Mouse (Mus musculus): ENCODE measurements around the gene Tapbp. TPM values are rescaled to one million over a fixed set of nuclear protein-coding genes. Genes with fewer than 3 reads are reported as not detected.
A peak's percentile ranks its signal among the peaks of the same experiment; 100 is the strongest.

Tapbp gene
- polyA plus RNA-seq, 1 experiment, result 389 TPM

DNA sequence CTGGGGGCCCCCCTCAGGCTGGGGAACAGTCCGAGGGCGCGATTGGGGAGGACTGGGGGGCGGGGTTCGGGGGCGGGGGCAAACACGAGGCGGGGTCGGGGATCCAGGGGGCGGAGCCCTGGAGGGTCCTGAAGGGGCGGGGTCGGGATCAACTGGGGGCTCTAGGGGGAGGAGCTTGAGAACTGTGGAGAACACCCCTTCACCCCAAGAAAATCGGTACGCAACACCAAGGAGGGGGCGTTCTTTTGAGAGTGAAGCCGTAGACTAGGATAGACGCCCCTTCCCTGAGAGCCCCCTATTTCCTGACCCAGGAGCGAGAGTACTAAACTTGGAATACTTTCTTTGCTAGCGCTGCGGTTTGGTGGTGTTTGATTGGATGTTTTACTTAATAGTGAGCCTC is 595 bp downstream of the Tapbp start:
- peak overlapping the region; percentile 75 for H3K4me3 ChIP-seq (ENCODE audit: insufficient read depth, low read length)
- H3K4me1 ChIP-seq (ENCODE audit: control insufficient read depth, insufficient read depth, low read length), result peaks cover 7% of the 10 kb centered on the region
- no peak for TF ChIP-seq POLR2A (IDR thresholded peaks at IDR 0.05; ENCODE audit: borderline replicate concordance, low read depth, low read length)
- no peak for TF ChIP-seq CTCF (IDR thresholded peaks at IDR 0.05; ENCODE audit: low read depth, low read length)
- peak overlapping the region; percentile 18; the same call in 1 of the 2 replicates for H3K27ac ChIP-seq (ENCODE audit: insufficient read depth, low read depth, low read length)

GRCm38 (mm10) chr17:33916847-33917655 is 1.4 kb downstream of the Tapbp start:
- TF ChIP-seq POLR2A (IDR thresholded peaks at IDR 0.05; ENCODE audit: borderline replicate concordance, low read depth, low read length) (no peak), CTCF (IDR thresholded peaks at IDR 0.05; ENCODE audit: low read depth, low read length) (no peak)
- H3K4me1 ChIP-seq (ENCODE audit: control insufficient read depth, insufficient read depth, low read length), result peaks cover 7% of the 10 kb centered on the region
- peak overlapping the region; percentile 75 for H3K4me3 ChIP-seq (ENCODE audit: insufficient read depth, low read length)
- H3K27ac ChIP-seq (ENCODE audit: insufficient read depth, low read depth, low read length), result no peak overlapping the region

DNA sequence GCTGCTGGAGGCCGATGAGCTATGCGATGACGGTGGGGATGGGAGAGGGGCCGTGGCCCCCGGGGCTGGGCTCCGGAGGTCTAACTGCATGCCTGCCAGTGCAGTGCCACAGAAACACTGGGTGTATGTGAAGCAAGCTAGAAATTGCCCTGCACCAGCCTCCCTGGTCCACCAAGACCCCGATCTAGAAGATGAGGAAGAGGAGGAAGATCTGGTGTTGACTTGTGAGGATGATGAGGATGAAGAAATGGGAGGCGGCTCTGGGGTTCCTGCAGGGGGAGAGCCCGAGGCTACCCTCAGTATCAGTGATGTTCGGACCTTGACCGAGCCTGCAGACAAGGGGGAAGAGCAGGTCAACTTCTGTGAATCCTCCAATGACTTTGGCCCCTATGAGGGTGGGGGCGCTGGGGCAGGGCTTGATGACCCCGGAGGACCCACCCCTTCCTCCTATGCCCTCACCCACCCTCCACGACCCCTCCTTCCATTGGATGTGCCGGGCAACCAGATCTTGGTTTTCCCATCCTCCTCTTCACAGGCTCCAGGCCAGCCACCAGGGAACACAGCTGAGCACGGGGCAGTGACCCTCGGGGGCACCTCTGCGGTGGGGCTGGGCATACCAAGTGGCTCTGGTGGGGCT is 2.1 kb downstream of the Tapbp start:
- TF ChIP-seq CTCF (IDR thresholded peaks at IDR 0.05; ENCODE audit: low read depth, low read length), result no peak
- no peak for TF ChIP-seq POLR2A (IDR thresholded peaks at IDR 0.05; ENCODE audit: borderline replicate concordance, low read depth, low read length)
- H3K4me1 ChIP-seq (ENCODE audit: control insufficient read depth, insufficient read depth, low read length), result peaks cover 7% of the 10 kb centered on the region
- H3K4me3 ChIP-seq (ENCODE audit: insufficient read depth, low read length), result no peak overlapping the region
- no peak overlapping the region for H3K27ac ChIP-seq (ENCODE audit: insufficient read depth, low read depth, low read length)

GRCm38 (mm10) chr17:33918293-33919203 is 2.8 kb downstream of the Tapbp start:
- Histone ChIP-seq H3K27ac (ENCODE audit: insufficient read depth, low read depth, low read length) (peak overlapping the region; percentile 70), H3K4me3 (ENCODE audit: insufficient read depth, low read length) (peak overlapping the region; percentile 77), H3K4me1 (ENCODE audit: control insufficient read depth, insufficient read depth, low read length) (peaks cover 7% of the 10 kb centered on the region)
- no peak for TF ChIP-seq CTCF (IDR thresholded peaks at IDR 0.05; ENCODE audit: low read depth, low read length)
- TF ChIP-seq POLR2A (IDR thresholded peaks at IDR 0.05; ENCODE audit: borderline replicate concordance, low read depth, low read length), result no peak

DNA sequence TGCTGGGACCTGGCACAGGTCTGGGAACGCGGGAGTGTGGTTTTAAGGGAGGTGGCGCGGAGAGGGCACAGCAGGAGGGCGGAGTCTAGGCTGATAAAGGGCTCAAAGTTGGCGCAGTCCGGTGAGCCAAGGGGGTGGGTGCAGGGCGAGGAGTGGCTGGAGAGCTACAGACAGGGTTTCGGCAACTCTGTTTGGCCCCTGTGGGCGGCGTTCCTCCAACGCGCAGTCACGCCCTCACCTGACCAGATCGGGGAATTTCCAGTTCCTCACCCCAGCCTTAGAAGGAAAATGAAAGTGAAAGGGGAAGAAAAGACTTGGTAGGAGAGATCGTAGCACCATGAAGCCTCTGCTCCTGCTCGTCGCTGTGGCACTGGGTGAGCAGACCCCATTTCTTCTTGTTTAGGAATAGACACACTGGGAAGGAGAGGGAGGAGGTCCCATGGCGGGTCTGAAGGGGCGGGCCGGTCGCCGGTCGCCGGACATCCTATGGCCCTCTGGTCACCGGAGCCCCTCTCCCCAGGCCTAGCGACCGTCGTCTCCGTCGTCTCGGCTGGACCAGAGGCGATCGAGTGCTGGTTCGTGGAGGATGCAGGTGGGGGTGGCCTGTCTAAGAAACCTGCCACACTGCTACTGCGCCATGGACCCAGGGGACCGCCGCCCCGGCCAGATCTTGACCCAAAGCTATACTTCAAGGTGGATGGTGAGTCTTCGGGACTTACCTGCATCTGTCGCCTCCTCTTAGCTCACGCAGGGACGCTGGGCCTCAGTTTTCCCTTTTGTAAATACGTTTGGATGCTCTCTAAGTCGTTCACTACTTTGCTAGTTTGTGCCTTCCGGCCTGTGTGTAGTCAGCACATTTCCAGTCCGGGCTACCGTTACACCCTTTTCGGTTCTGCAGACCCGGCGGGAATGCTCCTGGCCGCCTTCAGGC is 3.9 kb downstream of the Tapbp start:
- TF ChIP-seq CTCF (IDR thresholded peaks at IDR 0.05; ENCODE audit: low read depth, low read length) (no peak), POLR2A (IDR thresholded peaks at IDR 0.05; ENCODE audit: borderline replicate concordance, low read depth, low read length) (no peak)
- Histone ChIP-seq H3K4me3 (ENCODE audit: insufficient read depth, low read length) (peak overlapping the region; percentile 77), H3K27ac (ENCODE audit: insufficient read depth, low read depth, low read length) (peak overlapping the region; percentile 70), H3K4me1 (ENCODE audit: control insufficient read depth, insufficient read depth, low read length) (peaks cover 7% of the 10 kb centered on the region)

DNA sequence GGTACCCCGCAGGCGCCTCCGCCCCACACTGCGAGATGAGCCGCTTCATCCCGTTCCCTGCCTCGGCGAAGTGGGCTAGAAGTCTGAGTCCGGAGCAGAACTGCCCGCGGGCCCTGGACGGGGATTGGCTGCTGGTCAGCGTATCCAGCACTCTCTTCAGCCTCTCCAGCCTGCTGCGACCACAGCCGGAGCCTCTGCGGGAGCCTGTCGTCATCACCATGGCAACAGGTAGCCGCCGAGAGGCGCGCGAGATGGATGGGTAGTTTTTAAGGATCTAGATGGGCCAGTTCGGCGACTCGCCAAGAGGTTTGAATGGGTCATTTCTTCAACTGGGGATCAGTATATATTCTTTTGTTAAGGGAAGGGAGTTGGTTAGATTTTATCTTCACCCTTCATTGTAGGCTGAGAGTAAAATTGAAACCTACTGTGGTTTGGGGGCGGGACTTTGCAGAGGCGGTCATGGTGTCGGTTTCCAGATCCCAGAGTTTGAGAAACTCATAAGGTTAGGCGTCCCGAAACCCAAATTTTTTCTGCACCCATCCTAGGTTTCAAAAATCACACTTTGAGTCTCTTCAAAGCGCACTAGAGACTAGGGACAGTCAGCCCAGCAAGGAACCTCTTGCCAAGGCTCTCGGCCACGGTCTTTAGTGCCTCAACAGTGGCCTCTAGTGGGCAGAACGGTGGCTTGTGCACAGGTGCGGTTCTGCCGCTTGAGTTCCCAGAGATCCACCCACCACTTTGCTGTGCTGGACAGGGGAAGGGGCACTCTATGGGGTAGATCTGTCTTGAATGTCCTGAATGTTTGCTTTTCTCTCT is 4.8 kb downstream of the Tapbp start:
- peak overlapping the region; percentile 70 for H3K27ac ChIP-seq (ENCODE audit: insufficient read depth, low read depth, low read length)
- peak; percentile 76; the same call in 1 of the 2 replicates for TF ChIP-seq CTCF (IDR thresholded peaks at IDR 0.05; ENCODE audit: low read depth, low read length)
- no peak for TF ChIP-seq POLR2A (IDR thresholded peaks at IDR 0.05; ENCODE audit: borderline replicate concordance, low read depth, low read length)
- peak overlapping the region; percentile 77 for H3K4me3 ChIP-seq (ENCODE audit: insufficient read depth, low read length)
- peaks cover 5% of the 10 kb centered on the region for H3K4me1 ChIP-seq (ENCODE audit: control insufficient read depth, insufficient read depth, low read length)

GRCm38 (mm10) chr17:33921361-33921760 is 5.7 kb downstream of the Tapbp start:
- Histone ChIP-seq H3K4me1 (ENCODE audit: control insufficient read depth, insufficient read depth, low read length) (peaks cover 5% of the 10 kb centered on the region), H3K27ac (ENCODE audit: insufficient read depth, low read depth, low read length) (no peak overlapping the region), H3K4me3 (ENCODE audit: insufficient read depth, low read length) (no peak overlapping the region)
- TF ChIP-seq CTCF (IDR thresholded peaks at IDR 0.05; ENCODE audit: low read depth, low read length) (no peak), POLR2A (IDR thresholded peaks at IDR 0.05; ENCODE audit: borderline replicate concordance, low read depth, low read length) (no peak)

DNA sequence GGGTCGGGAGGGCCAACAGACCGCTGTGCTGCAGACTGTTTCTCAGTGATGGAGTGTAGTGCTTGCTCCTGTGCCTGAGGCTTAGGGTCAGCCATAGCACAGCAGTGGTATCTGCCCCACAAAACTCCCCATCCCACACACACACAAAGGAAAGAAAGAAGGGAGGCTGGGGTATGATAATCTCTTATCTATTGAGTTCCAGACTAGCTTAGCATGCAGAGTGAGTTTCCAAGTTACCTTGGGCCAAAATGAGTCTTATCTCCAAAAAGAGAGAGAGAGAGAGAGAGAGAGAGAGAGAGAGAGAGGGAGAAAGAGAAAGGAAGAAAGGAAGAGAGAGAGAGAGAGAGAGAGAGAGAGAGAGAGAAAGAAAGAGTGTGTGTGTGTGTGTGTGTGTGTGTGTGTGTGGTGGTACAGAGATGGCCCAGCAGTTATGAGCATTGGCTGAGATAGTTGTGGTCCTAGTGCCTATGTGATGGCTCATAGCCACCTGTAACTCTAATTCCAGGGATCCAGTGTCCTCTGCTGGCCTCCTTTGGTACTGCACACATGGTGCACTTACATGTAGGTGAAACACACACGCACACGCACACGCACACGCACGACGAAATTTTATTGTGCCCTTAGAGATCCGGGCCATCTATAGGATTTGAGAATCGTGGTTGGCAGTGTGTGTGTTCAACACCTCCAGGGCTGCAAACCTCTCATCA is 9.0 kb downstream of the Tapbp start:
- Histone ChIP-seq H3K27ac (ENCODE audit: insufficient read depth, low read depth, low read length) (no peak overlapping the region), H3K4me1 (ENCODE audit: control insufficient read depth, insufficient read depth, low read length) (no peaks in the 10 kb centered on the region)
- no peak for TF ChIP-seq CTCF (IDR thresholded peaks at IDR 0.05; ENCODE audit: low read depth, low read length)
- no peak for TF ChIP-seq POLR2A (IDR thresholded peaks at IDR 0.05; ENCODE audit: borderline replicate concordance, low read depth, low read length)

More for the DNA sequence above, 9.0 kb downstream of the Tapbp start:
- H3K4me3 ChIP-seq (ENCODE audit: insufficient read depth, low read length), result no peak overlapping the region
